Mouse (Mus musculus) lung, embryonic 16.5 days (tissue): ENCODE measurements at regions not wholly inside any gene's neighbourhood (a gene's known extent, or its start where the extent isn't known, plus 50 kb on each side); places are given as distances from the start of the nearest gene placed in this dataset.
A peak's percentile ranks its signal among the peaks of the same experiment; 100 is the strongest.

Experiments used
- ATAC-seq: fragments of 200-750 bp; cut with Nextera tagmentation; 2 replicates; pipeline ENCODE4 v1.8.0; 2017; ENCODE audit warnings: low read depth, mild to moderate bottlenecking, moderate library complexity
- H3K27ac ChIP-seq: fragments of 300-500 bp; sonication (generic); 2 replicates; pipeline ENCODE4 v1.5.1; 2014; ENCODE audit warnings: mild to moderate bottlenecking, control low read depth, low read length
- H3K27me3 ChIP-seq: fragments of 300-500 bp; sonication (generic); 2 replicates; pipeline ENCODE4 v1.6.1; 2014; ENCODE audit warnings: low read depth, low read length, mixed read lengths; ENCODE audit not compliant: control insufficient read depth, insufficient read depth
- H3K36me3 ChIP-seq: fragments of 300-500 bp; sonication (generic); 2 replicates; pipeline ENCODE4 v1.6.1; 2014; ENCODE audit warnings: low read length; ENCODE audit not compliant: control insufficient read depth, insufficient read depth
- H3K4me1 ChIP-seq: fragments of 300-500 bp; sonication (generic); replicated peaks from 2 replicates; pipeline ENCODE4 v1.6.1; 2014; ENCODE audit warnings: low read length, mixed read lengths; ENCODE audit not compliant: control insufficient read depth, insufficient read depth
- H3K4me2 ChIP-seq: fragments of 300-500 bp; sonication (generic); 2 replicates; pipeline ENCODE4 v1.6.1; 2014; ENCODE audit warnings: low read depth, low read length, control low read depth
- H3K4me3 ChIP-seq: fragments of 300-500 bp; sonication (generic); 2 replicates; pipeline ENCODE4 v1.5.1; 2014; ENCODE audit warnings: mild to moderate bottlenecking, low read length, control low read depth
- H3K9ac ChIP-seq: fragments of 300-500 bp; sonication (generic); 2 replicates; pipeline ENCODE4 v1.6.1; 2014; ENCODE audit warnings: low read length, control low read depth
- H3K9me3 ChIP-seq: fragments of 300-500 bp; sonication (generic); 2 replicates; pipeline ENCODE4 v1.6.1; 2016; ENCODE audit warnings: low read length; ENCODE audit not compliant: control insufficient read depth
- WGBS: fragments of 180-500 bp; shearing (Covaris S2); extraction: QIAGEN DNeasy Blood & Tissue Kit; methylation state at CpG from one replicate; pipeline ENCODE4 v1.1.7; 2014; 5-methylcytosine and 5-hydroxymethylcytosine counted together

- Histone ChIP-seq H3K27me3 (no peaks in the 10 kb centered on the region), H3K9me3 (no peaks in the 10 kb centered on the region), H3K4me3 (no peak overlapping the region), H3K9ac (no peak overlapping the region), H3K4me1 (no peaks in the 10 kb centered on the region), H3K27ac (no peak overlapping the region), H3K4me2 (no peak overlapping the region), H3K36me3 (no peaks in the 10 kb centered on the region)
- WGBS, result 82% methylated on average over 3 of the region's 3 CpGs
- no peak for ATAC-seq
Measured at GRCm38 (mm10) chr7:125313604-125314003, 130.9 kb upstream of the Kdm8 start.

- H3K27ac ChIP-seq, result no peak overlapping the region
- no peaks in the 10 kb centered on the region for H3K36me3 ChIP-seq
- no peaks in the 10 kb centered on the region for H3K27me3 ChIP-seq
- H3K4me2 ChIP-seq, result no peak overlapping the region
- H3K9ac ChIP-seq, result no peak overlapping the region
- peak; percentile 39; the same call in 1 of the 2 replicates for ATAC-seq
- peaks cover 15% of the 10 kb centered on the region for H3K4me1 ChIP-seq
- WGBS, result 42% methylated on average over 2 of the region's 2 CpGs
- no peak overlapping the region for H3K4me3 ChIP-seq
- H3K9me3 ChIP-seq, result no peaks in the 10 kb centered on the region
Measured at GRCm38 (mm10) chr7:125334769-125335168, 109.7 kb upstream of the Kdm8 start.

- Histone ChIP-seq H3K4me2 (no peak overlapping the region), H3K27me3 (no peaks in the 10 kb centered on the region), H3K9ac (no peak overlapping the region), H3K4me3 (no peak overlapping the region), H3K36me3 (no peaks in the 10 kb centered on the region), H3K27ac (no peak overlapping the region), H3K9me3 (no peaks in the 10 kb centered on the region), H3K4me1 (peaks cover 15% of the 10 kb centered on the region)
- ATAC-seq, result no peak
- 41% methylated on average over 3 of the region's 3 CpGs for WGBS
Measured at GRCm38 (mm10) chr7:125335586-125336165, 108.8 kb upstream of the Kdm8 start.

- no peak overlapping the region for H3K27ac ChIP-seq
- 44% methylated on average over 3 of the region's 3 CpGs for WGBS
- H3K4me2 ChIP-seq, result no peak overlapping the region
- peaks cover 15% of the 10 kb centered on the region for H3K4me1 ChIP-seq
- H3K36me3 ChIP-seq, result no peaks in the 10 kb centered on the region
- H3K4me3 ChIP-seq, result no peak overlapping the region
- ATAC-seq, result peak; percentile 75; the same call in 1 of the 2 replicates
- H3K9ac ChIP-seq, result no peak overlapping the region
- no peaks in the 10 kb centered on the region for H3K9me3 ChIP-seq
- no peaks in the 10 kb centered on the region for H3K27me3 ChIP-seq
Measured at GRCm38 (mm10) chr7:125336826-125337225, 107.7 kb upstream of the Kdm8 start.

GRCm38 (mm10) chr7:125338177-125338751 lies 106.2 kb upstream of the Kdm8 start:
- Histone ChIP-seq H3K36me3 (no peaks in the 10 kb centered on the region), H3K4me3 (no peak overlapping the region), H3K4me2 (no peak overlapping the region), H3K27me3 (no peaks in the 10 kb centered on the region), H3K4me1 (peaks cover 15% of the 10 kb centered on the region), H3K27ac (no peak overlapping the region), H3K9ac (no peak overlapping the region), H3K9me3 (no peaks in the 10 kb centered on the region)
- WGBS, result 53% methylated on average over 6 of the region's 6 CpGs
- no peak for ATAC-seq

- Histone ChIP-seq H3K9me3 (no peaks in the 10 kb centered on the region), H3K36me3 (no peaks in the 10 kb centered on the region), H3K4me1 (peaks cover 13% of the 10 kb centered on the region), H3K4me3 (no peak overlapping the region), H3K27ac (no peak overlapping the region), H3K9ac (no peak overlapping the region), H3K4me2 (no peak overlapping the region), H3K27me3 (no peaks in the 10 kb centered on the region)
- 56% methylated on average over 14 of the region's 14 CpGs for WGBS
- ATAC-seq, result no peak
Measured at GRCm38 (mm10) chr7:125340326-125340905, 104.1 kb upstream of the Kdm8 start.

GRCm38 (mm10) chr7:125349606-125350005 lies 94.9 kb upstream of the Kdm8 start:
- 51% methylated on average over 3 of the region's 3 CpGs for WGBS
- H3K27ac ChIP-seq, result no peak overlapping the region
- ATAC-seq, result no peak

GRCm38 (mm10) chr7:125354211-125354610 lies 90.3 kb upstream of the Kdm8 start:
- no peak for ATAC-seq
- WGBS, result 64% methylated on average over 1 of the region's 1 CpGs
- Histone ChIP-seq H3K27ac (no peak overlapping the region), H3K4me2 (no peak overlapping the region), H3K4me3 (no peak overlapping the region), H3K36me3 (no peaks in the 10 kb centered on the region), H3K4me1 (no peaks in the 10 kb centered on the region), H3K9me3 (no peaks in the 10 kb centered on the region), H3K27me3 (no peaks in the 10 kb centered on the region), H3K9ac (no peak overlapping the region)

More at GRCm38 (mm10) chr7:125349606-125350005, 94.9 kb upstream of the Kdm8 start:
- no peaks in the 10 kb centered on the region for H3K9me3 ChIP-seq
- H3K36me3 ChIP-seq, result no peaks in the 10 kb centered on the region
- H3K27me3 ChIP-seq, result no peaks in the 10 kb centered on the region
- no peak overlapping the region for H3K9ac ChIP-seq
- no peak overlapping the region for H3K4me2 ChIP-seq
- H3K4me3 ChIP-seq, result no peak overlapping the region
- no peaks in the 10 kb centered on the region for H3K4me1 ChIP-seq

- Histone ChIP-seq H3K4me3 (no peak overlapping the region), H3K4me2 (no peak overlapping the region), H3K9me3 (no peaks in the 10 kb centered on the region), H3K27me3 (no peaks in the 10 kb centered on the region), H3K27ac (no peak overlapping the region), H3K9ac (no peak overlapping the region), H3K36me3 (no peaks in the 10 kb centered on the region), H3K4me1 (no peaks in the 10 kb centered on the region)
- ATAC-seq, result no peak
- WGBS, result 43% methylated on average over 10 of the region's 10 CpGs
Measured at GRCm38 (mm10) chr7:125354956-125355355, 89.5 kb upstream of the Kdm8 start.
